27 mouse cellular contexts compared by ENCODE assay signal in genomic region chr8:92246301-92246700, GRCm38 (mm10).
DNase-seq lines count a peak whose midpoint lies in the region; ATAC-seq and TF ChIP-seq lines count a peak whose summit lies in the region.
"Had no signal": no experiment of that assay in that cellular context is flagged by ENCODE, and none has a peak within 500 bp of the region (broad histone marks: within the 10 kb centered on the region; RNA-seq: fewer than 3 reads in every experiment).

No protein-coding gene starts in this region.

- no peak for ATAC-seq in forebrain, embryonic 11.5 days (replicated peaks; ENCODE audit: low FRiP score)
- no peak for ATAC-seq in hindbrain, postnatal 0 days
- ATAC-seq in hindbrain, embryonic 16.5 days = no peak
- ATAC-seq in midbrain, postnatal 0 days (ENCODE audit: low FRiP score) = no peak
- no peak for ATAC-seq in midbrain, embryonic 16.5 days
- ATAC-seq: intestine, postnatal 0 days; Patski had no signal

- 86% methylated on average over 4 of the region's 4 CpGs for WGBS in forebrain, embryonic 11.5 days
- WGBS in forebrain, embryonic 10.5 days = 93% methylated on average over 4 of the region's 4 CpGs
- WGBS in hindbrain, postnatal 0 days = 60% methylated on average over 4 of the region's 4 CpGs
- WGBS in hindbrain, embryonic 16.5 days = 66% methylated on average over 4 of the region's 4 CpGs
- 81% methylated on average over 4 of the region's 4 CpGs for WGBS in midbrain, postnatal 0 days
- 78% methylated on average over 4 of the region's 4 CpGs for WGBS in midbrain, embryonic 16.5 days

- H3K9me3 ChIP-seq in forebrain, embryonic 11.5 days (ENCODE audit: control insufficient read depth, low read length) = no peaks in the 10 kb centered on the region
- H3K9me3 ChIP-seq in forebrain, embryonic 10.5 days = no peaks in the 10 kb centered on the region
- no peaks in the 10 kb centered on the region for H3K9me3 ChIP-seq in hindbrain, postnatal 0 days (ENCODE audit: low read length)
- no peaks in the 10 kb centered on the region for H3K9me3 ChIP-seq in hindbrain, embryonic 16.5 days (ENCODE audit: control insufficient read depth, low read length)
- no peaks in the 10 kb centered on the region for H3K9me3 ChIP-seq in midbrain, postnatal 0 days (ENCODE audit: low read length)
- no peaks in the 10 kb centered on the region for H3K9me3 ChIP-seq in midbrain, embryonic 16.5 days (replicated peaks; ENCODE audit: control insufficient read depth, low read length, poor library complexity, severe bottlenecking)
- H3K9me3 ChIP-seq: embryonic facial prominence, embryonic 12.5 days; heart, embryonic 12.5 days; heart, embryonic 15.5 days; hindbrain, embryonic 10.5 days; hindbrain, embryonic 13.5 days had no signal

- TF ChIP-seq POLR2A in brain, embryonic 14.5 days (IDR thresholded peaks at IDR 0.05; ENCODE audit: borderline replicate concordance, extremely low read depth, insufficient read depth, insufficient read length, poor library complexity, severe bottlenecking) = no peak

- H3K27ac ChIP-seq in forebrain, embryonic 11.5 days (ENCODE audit: low read depth, low read length) = no peak overlapping the region
- no peak overlapping the region for H3K27ac ChIP-seq in forebrain, embryonic 10.5 days
- H3K27ac ChIP-seq in hindbrain, postnatal 0 days = no peak overlapping the region
- no peak overlapping the region for H3K27ac ChIP-seq in hindbrain, embryonic 16.5 days (ENCODE audit: low read depth, low read length)
- no peak overlapping the region for H3K27ac ChIP-seq in midbrain, postnatal 0 days (ENCODE audit: low read depth, low read length)
- no peak overlapping the region for H3K27ac ChIP-seq in midbrain, embryonic 16.5 days (ENCODE audit: low read length)
- H3K27ac ChIP-seq: embryonic facial prominence, embryonic 12.5 days; heart, embryonic 15.5 days; hindbrain, embryonic 10.5 days; hindbrain, embryonic 13.5 days had no signal

- no peak for TF ChIP-seq CTCF in hindbrain, postnatal 0 days (IDR thresholded peaks at IDR 0.05; ENCODE audit: low read depth)
- TF ChIP-seq CTCF in midbrain, postnatal 0 days (IDR thresholded peaks at IDR 0.05) = no peak
- TF ChIP-seq CTCF in brain, embryonic 14.5 days (IDR thresholded peaks at IDR 0.05; ENCODE audit: borderline replicate concordance, extremely low read depth, insufficient read depth, insufficient read length) = no peak

- DNase-seq in forebrain, embryonic 11.5 days (ENCODE audit: low spot score) = peak; percentile 7
- no peak for DNase-seq in forebrain, embryonic 10.5 days (ENCODE audit: extremely low spot score, low spot score)
- peak; percentile 24 for DNase-seq in hindbrain, postnatal 0 days (ENCODE audit: low spot score)
- peak; percentile 23 for DNase-seq in midbrain, postnatal 0 days (ENCODE audit: low spot score)
- DNase-seq in brain, embryonic 14.5 days (ENCODE audit: low read depth) = peak; percentile 57
- DNase-seq: adrenal gland, postnatal 10 days; adrenal gland, postnatal 36 days; B cell, adult 2 months; cerebellum, adult 18-20 months; cerebellum, adult 9-10 months; cerebellum, postnatal 14 days; gastrocnemius, postnatal 25 days; heart, adult 18-20 months; heart, postnatal 10 days; heart, postnatal 36 days had no signal

- no peaks in the 10 kb centered on the region for H3K27me3 ChIP-seq in forebrain, embryonic 11.5 days (ENCODE audit: control insufficient read depth, insufficient read depth, low read length)
- peaks cover 26% of the 10 kb centered on the region for H3K27me3 ChIP-seq in forebrain, embryonic 10.5 days (ENCODE audit: poor library complexity, severe bottlenecking)
- no peaks in the 10 kb centered on the region for H3K27me3 ChIP-seq in hindbrain, postnatal 0 days (ENCODE audit: insufficient read depth, low read length)
- H3K27me3 ChIP-seq in hindbrain, embryonic 16.5 days (replicated peaks; ENCODE audit: control insufficient read depth, insufficient read depth, low read length) = no peaks in the 10 kb centered on the region
- no peaks in the 10 kb centered on the region for H3K27me3 ChIP-seq in midbrain, postnatal 0 days (ENCODE audit: insufficient read depth, low read length)
- H3K27me3 ChIP-seq in midbrain, embryonic 16.5 days (ENCODE audit: control insufficient read depth, insufficient read depth, low read depth, low read length) = no peaks in the 10 kb centered on the region
- H3K27me3 ChIP-seq: CH12.LX; hindbrain, embryonic 13.5 days had no signal

- H3K36me3 ChIP-seq in forebrain, embryonic 11.5 days (ENCODE audit: control insufficient read depth, insufficient read depth, low read length) = no peaks in the 10 kb centered on the region
- H3K36me3 ChIP-seq in forebrain, embryonic 10.5 days (replicated peaks) = no peaks in the 10 kb centered on the region
- no peaks in the 10 kb centered on the region for H3K36me3 ChIP-seq in hindbrain, postnatal 0 days (ENCODE audit: insufficient read depth, low read length)
- no peaks in the 10 kb centered on the region for H3K36me3 ChIP-seq in hindbrain, embryonic 16.5 days (ENCODE audit: control insufficient read depth, insufficient read depth, low read length)
- no peaks in the 10 kb centered on the region for H3K36me3 ChIP-seq in midbrain, postnatal 0 days (ENCODE audit: insufficient read depth, low read length)
- no peaks in the 10 kb centered on the region for H3K36me3 ChIP-seq in midbrain, embryonic 16.5 days (ENCODE audit: control insufficient read depth, insufficient read depth, low read length)
- H3K36me3 ChIP-seq: embryonic facial prominence, embryonic 12.5 days; G1E; heart, embryonic 12.5 days; heart, embryonic 15.5 days; hindbrain, embryonic 10.5 days; hindbrain, embryonic 13.5 days had no signal

- H3K4me1 ChIP-seq in forebrain, embryonic 11.5 days (replicated peaks; ENCODE audit: control insufficient read depth, insufficient read depth, low read length) = no peaks in the 10 kb centered on the region
- H3K4me1 ChIP-seq in forebrain, embryonic 10.5 days = no peaks in the 10 kb centered on the region
- H3K4me1 ChIP-seq in hindbrain, postnatal 0 days (ENCODE audit: insufficient read depth, low read length) = no peaks in the 10 kb centered on the region
- H3K4me1 ChIP-seq in hindbrain, embryonic 16.5 days (ENCODE audit: control insufficient read depth, insufficient read depth, low read depth, low read length) = no peaks in the 10 kb centered on the region
- H3K4me1 ChIP-seq in midbrain, postnatal 0 days (ENCODE audit: insufficient read depth, low read length) = no peaks in the 10 kb centered on the region
- no peaks in the 10 kb centered on the region for H3K4me1 ChIP-seq in midbrain, embryonic 16.5 days (ENCODE audit: control insufficient read depth, insufficient read depth, low read length)
- H3K4me1 ChIP-seq: heart, embryonic 12.5 days; heart, embryonic 15.5 days; hindbrain, embryonic 10.5 days; hindbrain, embryonic 13.5 days had no signal

- H3K9ac ChIP-seq in forebrain, embryonic 11.5 days (ENCODE audit: low read length) = no peak overlapping the region
- H3K9ac ChIP-seq in hindbrain, postnatal 0 days (replicated peaks; ENCODE audit: low read length) = no peak overlapping the region
- no peak overlapping the region for H3K9ac ChIP-seq in hindbrain, embryonic 16.5 days (ENCODE audit: low read depth, low read length)
- no peak overlapping the region for H3K9ac ChIP-seq in midbrain, postnatal 0 days (replicated peaks; ENCODE audit: low read length, poor library complexity, severe bottlenecking)
- no peak overlapping the region for H3K9ac ChIP-seq in midbrain, embryonic 16.5 days (ENCODE audit: low read depth, low read length)
- H3K9ac ChIP-seq: embryonic facial prominence, embryonic 12.5 days; heart, embryonic 12.5 days; heart, embryonic 15.5 days; hindbrain, embryonic 13.5 days had no signal

- H3K4me2 ChIP-seq in forebrain, embryonic 11.5 days (ENCODE audit: low read depth, low read length, severe bottlenecking) = no peak overlapping the region
- no peak overlapping the region for H3K4me2 ChIP-seq in hindbrain, postnatal 0 days (ENCODE audit: low read depth, low read length)
- H3K4me2 ChIP-seq in hindbrain, embryonic 16.5 days (ENCODE audit: low read length) = no peak overlapping the region
- H3K4me2 ChIP-seq in midbrain, postnatal 0 days (ENCODE audit: low read depth, low read length, poor library complexity, severe bottlenecking) = no peak overlapping the region
- no peak overlapping the region for H3K4me2 ChIP-seq in midbrain, embryonic 16.5 days (ENCODE audit: low read length)
- H3K4me2 ChIP-seq: embryonic facial prominence, embryonic 12.5 days; heart, embryonic 12.5 days; heart, embryonic 15.5 days; hindbrain, embryonic 13.5 days had no signal

- no peak overlapping the region for H3K4me3 ChIP-seq in forebrain, embryonic 11.5 days (ENCODE audit: low read depth, low read length)
- no peak overlapping the region for H3K4me3 ChIP-seq in forebrain, embryonic 10.5 days
- H3K4me3 ChIP-seq in hindbrain, postnatal 0 days (ENCODE audit: low read length) = no peak overlapping the region
- H3K4me3 ChIP-seq in hindbrain, embryonic 16.5 days (ENCODE audit: low read length) = no peak overlapping the region
- no peak overlapping the region for H3K4me3 ChIP-seq in midbrain, postnatal 0 days (ENCODE audit: low read depth, low read length)
- no peak overlapping the region for H3K4me3 ChIP-seq in midbrain, embryonic 16.5 days (ENCODE audit: low read depth, low read length)
- H3K4me3 ChIP-seq: embryonic facial prominence, embryonic 12.5 days; erythroblast, embryonic 14.5 days; heart, embryonic 12.5 days; heart, embryonic 15.5 days; hindbrain, embryonic 10.5 days; hindbrain, embryonic 13.5 days had no signal
